Comparison of ENCODE assay signal across 8 mouse cellular contexts in the genomic region with DNA sequence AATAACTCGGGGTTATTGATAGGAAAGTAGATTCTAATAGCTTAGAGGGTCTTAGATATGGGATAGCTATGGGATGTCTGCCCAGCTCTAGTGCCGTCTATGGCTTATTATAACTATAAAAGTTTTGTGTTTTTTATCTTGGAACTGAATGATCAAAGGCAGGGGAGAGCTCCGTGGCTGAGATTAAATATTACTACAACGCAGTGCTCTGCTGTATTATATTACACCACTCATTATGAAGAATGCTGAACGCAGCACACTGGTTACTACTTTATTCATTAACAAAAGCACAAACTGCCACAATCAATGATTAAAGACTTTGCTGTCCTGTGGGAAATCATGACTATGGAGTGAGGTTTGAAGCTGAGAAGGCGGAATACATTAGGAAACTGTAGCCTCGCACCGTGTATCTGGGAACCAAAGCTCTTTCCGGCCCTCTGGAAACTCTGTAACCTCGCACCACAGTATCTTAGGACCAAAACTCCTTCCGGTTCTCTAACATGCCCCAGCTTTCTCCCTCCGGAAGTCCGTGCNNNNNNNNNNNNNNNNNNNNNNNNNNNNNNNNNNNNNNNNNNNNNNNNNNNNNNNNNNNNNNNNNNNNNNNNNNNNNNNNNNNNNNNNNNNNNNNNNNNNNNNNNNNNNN. TPM values are rescaled to one million over a fixed set of nuclear protein-coding genes. Genes with fewer than 3 reads are reported as not detected.
DNase-seq lines count a peak whose midpoint lies in the region; ATAC-seq lines count a peak whose summit lies in the region.

No protein-coding gene starts in this region.

- 60% methylated on average over 13 of the region's 13 CpGs for WGBS in forebrain, embryonic 14.5 days
- WGBS in forebrain, embryonic 12.5 days: 69% methylated on average over 13 of the region's 13 CpGs
- 68% methylated on average over 13 of the region's 13 CpGs for WGBS in neural tube, embryonic 12.5 days
- WGBS in lung, embryonic 16.5 days: 49% methylated on average over 13 of the region's 13 CpGs

- DNase-seq in forebrain, embryonic 14.5 days (ENCODE audit: low spot score): no peak
- no peak for DNase-seq in neural tube, embryonic 10.5 days (ENCODE audit: extremely low spot score, low spot score)
- no peak for DNase-seq in adrenal gland, postnatal 36 days
- DNase-seq in urinary bladder, adult 2 months (ENCODE audit: low spot score): no peak

- H3K27me3 ChIP-seq in forebrain, embryonic 14.5 days (replicated peaks; ENCODE audit: control insufficient read depth, insufficient read depth, low read length): no peaks in the 10 kb centered on the region
- H3K27me3 ChIP-seq in forebrain, embryonic 12.5 days: no peaks in the 10 kb centered on the region
- H3K27me3 ChIP-seq in neural tube, embryonic 12.5 days (replicated peaks): no peaks in the 10 kb centered on the region
- H3K27me3 ChIP-seq in lung, embryonic 16.5 days (ENCODE audit: control insufficient read depth, insufficient read depth, low read depth, low read length): no peaks in the 10 kb centered on the region

- no peak overlapping the region for H3K9ac ChIP-seq in forebrain, embryonic 14.5 days (ENCODE audit: low read length)
- H3K9ac ChIP-seq in forebrain, embryonic 12.5 days: no peak overlapping the region
- no peak overlapping the region for H3K9ac ChIP-seq in neural tube, embryonic 12.5 days
- H3K9ac ChIP-seq in lung, embryonic 16.5 days (ENCODE audit: low read length): peak overlapping the region; percentile 39; the same call in 1 of the 2 replicates

- ATAC-seq in forebrain, embryonic 14.5 days: 0 out of 2 replicates have a peak, but pooled peaks have one; percentile 44
- ATAC-seq in forebrain, embryonic 12.5 days (ENCODE audit: low FRiP score): no peak
- ATAC-seq in neural tube, embryonic 12.5 days (ENCODE audit: low FRiP score, low read depth): peak; percentile 21; the same call in 1 of the 2 replicates
- peak; percentile 61; the same call in 1 of the 2 replicates for ATAC-seq in lung, embryonic 16.5 days (ENCODE audit: low read depth)
- ATAC-seq in inflammation-experienced regulatory T-cells, adult 6 months: no peak

- no peak overlapping the region for H3K27ac ChIP-seq in forebrain, embryonic 14.5 days (ENCODE audit: low read depth, low read length)
- no peak overlapping the region for H3K27ac ChIP-seq in forebrain, embryonic 12.5 days
- no peak overlapping the region for H3K27ac ChIP-seq in neural tube, embryonic 12.5 days
- peak overlapping the region; percentile 61 for H3K27ac ChIP-seq in lung, embryonic 16.5 days (ENCODE audit: low read length)

- H3K9me3 ChIP-seq in forebrain, embryonic 14.5 days (replicated peaks; ENCODE audit: control insufficient read depth, low read length): no peaks in the 10 kb centered on the region
- no peaks in the 10 kb centered on the region for H3K9me3 ChIP-seq in forebrain, embryonic 12.5 days
- no peaks in the 10 kb centered on the region for H3K9me3 ChIP-seq in neural tube, embryonic 12.5 days
- H3K9me3 ChIP-seq in lung, embryonic 16.5 days (ENCODE audit: control insufficient read depth, low read length): no peaks in the 10 kb centered on the region

- no peaks in the 10 kb centered on the region for H3K36me3 ChIP-seq in forebrain, embryonic 14.5 days (ENCODE audit: control insufficient read depth, insufficient read depth, low read length)
- no peaks in the 10 kb centered on the region for H3K36me3 ChIP-seq in forebrain, embryonic 12.5 days (replicated peaks)
- H3K36me3 ChIP-seq in neural tube, embryonic 12.5 days: no peaks in the 10 kb centered on the region
- no peaks in the 10 kb centered on the region for H3K36me3 ChIP-seq in lung, embryonic 16.5 days (ENCODE audit: control insufficient read depth, insufficient read depth, low read length)

- no peak overlapping the region for H3K4me2 ChIP-seq in forebrain, embryonic 14.5 days (ENCODE audit: low read length)
- H3K4me2 ChIP-seq in forebrain, embryonic 12.5 days: no peak overlapping the region
- no peak overlapping the region for H3K4me2 ChIP-seq in neural tube, embryonic 12.5 days (replicated peaks)
- H3K4me2 ChIP-seq in lung, embryonic 16.5 days (ENCODE audit: low read depth, low read length): no peak overlapping the region

- H3K4me3 ChIP-seq in forebrain, embryonic 14.5 days (ENCODE audit: low read depth, low read length): no peak overlapping the region
- H3K4me3 ChIP-seq in forebrain, embryonic 12.5 days (replicated peaks): no peak overlapping the region
- H3K4me3 ChIP-seq in neural tube, embryonic 12.5 days: no peak overlapping the region
- no peak overlapping the region for H3K4me3 ChIP-seq in lung, embryonic 16.5 days (ENCODE audit: low read length)

- H3K4me1 ChIP-seq in forebrain, embryonic 14.5 days (ENCODE audit: control insufficient read depth, insufficient read depth, low read length): no peaks in the 10 kb centered on the region
- peaks cover 3% of the 10 kb centered on the region for H3K4me1 ChIP-seq in forebrain, embryonic 12.5 days
- H3K4me1 ChIP-seq in neural tube, embryonic 12.5 days: no peaks in the 10 kb centered on the region
- H3K4me1 ChIP-seq in lung, embryonic 16.5 days (replicated peaks; ENCODE audit: control insufficient read depth, insufficient read depth, low read length): peaks cover 5% of the 10 kb centered on the region; the same call in 1 of the 2 replicates

RNA-seq across cellular contexts. Expression of a gene that starts 27.8 kb away (rescaled TPM):
- 175 and 222 TPM in 2 replicates for polyA plus RNA-seq in forebrain, embryonic 14.5 days (2014; fragmentation: Nextera tagmentation; extraction: Ambion mirVana)
- polyA plus RNA-seq in forebrain, embryonic 12.5 days (2016; fragmentation: Nextera tagmentation; extraction: Ambion mirVana): 133 and 146 TPM in 2 replicates
- 118 TPM in 2 replicates for polyA plus RNA-seq in neural tube, embryonic 12.5 days (2016; fragmentation: Nextera tagmentation; extraction: Ambion mirVana)
- 41.2 and 46.4 TPM in 2 replicates for polyA plus RNA-seq in lung, embryonic 16.5 days (2015; fragmentation: Nextera tagmentation; extraction: Ambion mirVana)
- total RNA-seq in adrenal gland, postnatal 36 days (2021): 10 to 100 TPM; 16.8 to 21.5 TPM
- polyA plus RNA-seq in urinary bladder, adult 2 months (2012; rRNA removed): 27.1 and 31.2 TPM in 2 replicates
- polyA plus RNA-seq in inflammation-experienced regulatory T-cells, adult 6 months (2017; shearing (Covaris generic)): under 1 TPM in 1 of 3 experiments, not detected in 2; 0.38 TPM

Comparison
In these comparisons a context has a peak if more than half of its experiments do, and no peak if none do; other contexts are left out.
1. ATAC-seq: peak in forebrain, embryonic 14.5 days (single experiment), neural tube, embryonic 12.5 days (single experiment) and lung, embryonic 16.5 days (single experiment); none in forebrain, embryonic 12.5 days (single experiment) and inflammation-experienced regulatory T-cells, adult 6 months (single experiment).
2. RNA of a gene that starts 27.8 kb away (polyA plus RNA-seq): 175 to 222 TPM in forebrain, embryonic 14.5 days, 133 to 146 TPM in forebrain, embryonic 12.5 days, 118 TPM in neural tube, embryonic 12.5 days, 41.2 to 46.4 TPM in lung, embryonic 16.5 days and 27.1 to 31.2 TPM in urinary bladder, adult 2 months; 0.38 TPM in inflammation-experienced regulatory T-cells, adult 6 months; every median in the first group is over 10 times any median in the second.